Mouse (Mus musculus) limb, embryonic 13.5 days (tissue): ENCODE results near the gene Slc12a6. TPM values are rescaled to one million over a fixed set of nuclear protein-coding genes. Genes with fewer than 3 reads are reported as not detected.
A peak's percentile ranks its signal among the peaks of the same experiment; 100 is the strongest.

Experiments
- ATAC-seq: fragments of 200-750 bp; cut with Nextera tagmentation; 2 replicates; pipeline ENCODE4 v1.8.0; 2017; ENCODE audit warnings: low read depth, moderate number of reproducible peaks, moderate TSS enrichment; ENCODE audit not compliant: low FRiP score
- H3K27ac ChIP-seq: fragments of 300-500 bp; sonication (generic); 2 replicates; pipeline ENCODE4 v1.5.1; 2015; ENCODE audit warnings: inconsistent platforms, mild to moderate bottlenecking, moderate library complexity
- H3K27me3 ChIP-seq: fragments of 300-500 bp; sonication (generic); 2 replicates; pipeline ENCODE4 v1.6.1; 2015; ENCODE audit warnings: mild to moderate bottlenecking, inconsistent platforms
- H3K36me3 ChIP-seq: fragments of 300-500 bp; sonication (generic); 2 replicates; pipeline ENCODE4 v1.6.1; 2015; ENCODE audit warnings: inconsistent platforms, mild to moderate bottlenecking, moderate library complexity
- H3K4me1 ChIP-seq: fragments of 300-500 bp; sonication (generic); 2 replicates; pipeline ENCODE4 v1.6.1; 2015; ENCODE audit warnings: inconsistent platforms
- H3K4me2 ChIP-seq: fragments of 300-500 bp; sonication (generic); replicated peaks from 2 replicates; pipeline ENCODE4 v1.6.1; 2015; ENCODE audit warnings: inconsistent platforms, mild to moderate bottlenecking, moderate library complexity
- H3K4me3 ChIP-seq: fragments of 300-500 bp; sonication (generic); 2 replicates; pipeline ENCODE4 v1.5.1; 2015; ENCODE audit warnings: moderate library complexity, mild to moderate bottlenecking, inconsistent platforms
- H3K9ac ChIP-seq: fragments of 300-500 bp; sonication (generic); 2 replicates; pipeline ENCODE4 v1.6.1; 2015; ENCODE audit warnings: mild to moderate bottlenecking, inconsistent platforms
- H3K9me3 ChIP-seq: fragments of 300-500 bp; sonication (generic); 2 replicates; pipeline ENCODE4 v1.6.1; 2016; ENCODE audit warnings: inconsistent platforms
- WGBS: fragments of 180-500 bp; shearing (Covaris S2); methylation state at CpG from one replicate; pipeline ENCODE4 v1.1.7; 2015; 5-methylcytosine and 5-hydroxymethylcytosine counted together
- polyA plus RNA-seq: library from polyadenylated mRNA; unstranded; fragments of >200 nt; fragmentation: Nextera tagmentation; extraction: Ambion mirVana; gene quantifications from 2 replicates; pipeline ENCODE4 v1.2.1, GENCODE M21; 2015

Slc12a6 gene
- polyA plus RNA-seq, 1 experiment from 2014 or later: 9.2 TPM

GRCm38 (mm10) chr2:112296211-112296610 is 30.6 kb downstream of the Slc12a6 start:
- no peaks in the 10 kb centered on the region for H3K36me3 ChIP-seq
- no peaks in the 10 kb centered on the region for H3K4me1 ChIP-seq
- no peak for ATAC-seq
- H3K4me2 ChIP-seq: no peak overlapping the region
- WGBS: 74% methylated on average over 3 of the region's 3 CpGs
- no peaks in the 10 kb centered on the region for H3K27me3 ChIP-seq
- H3K27ac ChIP-seq: no peak overlapping the region
- H3K4me3 ChIP-seq: no peak overlapping the region
- no peak overlapping the region for H3K9ac ChIP-seq
- no peaks in the 10 kb centered on the region for H3K9me3 ChIP-seq

DNA sequence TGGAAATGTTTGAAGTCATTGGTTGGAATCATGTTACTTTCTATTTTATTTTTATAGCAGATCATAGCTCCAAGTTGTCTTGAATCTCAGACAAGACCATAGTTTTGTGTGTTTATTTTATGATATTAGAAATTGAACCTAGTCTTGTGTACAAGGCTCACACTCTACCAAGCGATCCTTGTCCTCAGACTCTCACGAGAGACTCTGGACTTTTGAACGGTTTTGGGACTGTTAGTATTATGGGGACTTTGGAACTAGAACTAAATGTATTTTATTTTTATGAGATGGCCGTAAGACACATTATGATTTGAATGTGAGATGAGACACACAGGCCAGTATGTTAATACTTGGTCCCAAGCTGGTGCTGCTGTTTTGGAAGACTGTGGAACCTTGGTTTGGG is 32.6 kb downstream of the Slc12a6 start:
- no peak for ATAC-seq
- no peak overlapping the region for H3K4me3 ChIP-seq

DNA sequence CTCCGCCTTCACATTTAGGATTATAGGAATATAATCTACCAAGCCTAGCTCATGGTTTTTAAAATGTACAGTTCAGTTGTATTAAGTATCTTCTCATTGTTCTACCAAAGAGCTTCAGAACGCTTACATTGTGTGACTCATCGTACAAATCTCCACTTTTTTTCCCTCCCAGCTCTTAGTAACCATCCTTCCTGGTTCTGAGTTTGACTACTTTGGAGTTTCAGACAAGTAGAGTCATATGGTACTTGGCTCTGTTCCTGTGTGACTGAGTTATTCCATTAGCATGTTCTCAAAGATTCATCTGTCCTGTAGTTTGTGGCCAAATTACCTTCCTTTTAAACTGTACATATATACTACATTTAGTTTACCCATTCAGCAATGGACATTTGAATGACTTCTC is 43.0 kb downstream of the Slc12a6 start:
- WGBS: 95% methylated on average over 3 of the region's 3 CpGs
- no peak for ATAC-seq
- H3K4me3 ChIP-seq: no peak overlapping the region
- no peak overlapping the region for H3K27ac ChIP-seq
- H3K9ac ChIP-seq: no peak overlapping the region
- H3K27me3 ChIP-seq: no peaks in the 10 kb centered on the region
- H3K4me2 ChIP-seq: no peak overlapping the region
- H3K4me1 ChIP-seq: no peaks in the 10 kb centered on the region
- no peaks in the 10 kb centered on the region for H3K9me3 ChIP-seq
- no peaks in the 10 kb centered on the region for H3K36me3 ChIP-seq

More for the DNA sequence above, 32.6 kb downstream of the Slc12a6 start:
- Histone ChIP-seq H3K27ac (no peak overlapping the region), H3K36me3 (no peaks in the 10 kb centered on the region), H3K9ac (no peak overlapping the region), H3K27me3 (no peaks in the 10 kb centered on the region), H3K9me3 (no peaks in the 10 kb centered on the region), H3K4me2 (no peak overlapping the region), H3K4me1 (no peaks in the 10 kb centered on the region)
- WGBS: 89% methylated on average over 4 of the region's 4 CpGs

GRCm38 (mm10) chr2:112309161-112309600 is 43.6 kb downstream of the Slc12a6 start:
- H3K36me3 ChIP-seq: no peaks in the 10 kb centered on the region
- no peak overlapping the region for H3K4me3 ChIP-seq
- H3K4me2 ChIP-seq: no peak overlapping the region
- H3K9ac ChIP-seq: no peak overlapping the region
- ATAC-seq: no peak
- H3K9me3 ChIP-seq: no peaks in the 10 kb centered on the region
- no peaks in the 10 kb centered on the region for H3K4me1 ChIP-seq
- H3K27ac ChIP-seq: no peak overlapping the region
- H3K27me3 ChIP-seq: no peaks in the 10 kb centered on the region
- 81% methylated on average over 10 of the region's 10 CpGs for WGBS

DNA sequence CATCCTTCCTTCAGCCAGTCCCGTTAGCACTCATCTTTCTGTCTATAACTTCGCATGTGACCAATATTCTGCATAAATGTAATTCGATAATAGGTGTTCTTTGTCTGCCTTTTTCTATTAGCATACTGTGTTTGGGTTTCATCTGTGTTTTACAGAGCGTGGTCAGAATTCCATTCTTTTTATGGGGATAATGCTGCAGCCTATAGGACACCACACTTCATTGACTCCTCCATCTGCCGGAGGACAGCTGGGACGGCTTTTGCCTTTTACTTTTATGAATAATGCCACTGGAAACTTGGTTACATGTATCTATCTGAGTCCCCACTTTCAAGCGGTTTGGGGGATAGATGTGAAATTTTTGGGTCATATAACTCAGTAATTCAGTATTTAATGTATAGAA is 50.0 kb downstream of the Slc12a6 start:
- Histone ChIP-seq H3K36me3 (no peaks in the 10 kb centered on the region), H3K27ac (no peak overlapping the region), H3K4me1 (no peaks in the 10 kb centered on the region), H3K27me3 (no peaks in the 10 kb centered on the region), H3K9ac (no peak overlapping the region), H3K9me3 (no peaks in the 10 kb centered on the region), H3K4me3 (no peak overlapping the region), H3K4me2 (no peak overlapping the region)
- 81% methylated on average over 7 of the region's 7 CpGs for WGBS
- ATAC-seq: peak; percentile 54

- 90% methylated on average over 2 of the region's 2 CpGs for WGBS
Measured at GRCm38 (mm10) chr2:112318227-112318626, 52.6 kb downstream of the Slc12a6 start.

GRCm38 (mm10) chr2:112318905-112319304 is 53.3 kb downstream of the Slc12a6 start:
- Histone ChIP-seq H3K27ac (no peak overlapping the region), H3K4me1 (no peaks in the 10 kb centered on the region), H3K27me3 (no peaks in the 10 kb centered on the region), H3K4me2 (no peak overlapping the region), H3K4me3 (no peak overlapping the region), H3K9me3 (no peaks in the 10 kb centered on the region), H3K9ac (no peak overlapping the region), H3K36me3 (no peaks in the 10 kb centered on the region)
- WGBS: 73% methylated on average over 7 of the region's 7 CpGs
- 0 out of 2 replicates have a peak, but pooled peaks have one; percentile 28 for ATAC-seq

More at GRCm38 (mm10) chr2:112318227-112318626, 52.6 kb downstream of the Slc12a6 start:
- Histone ChIP-seq H3K9me3 (no peaks in the 10 kb centered on the region), H3K27me3 (no peaks in the 10 kb centered on the region), H3K4me3 (no peak overlapping the region), H3K4me2 (no peak overlapping the region), H3K27ac (no peak overlapping the region), H3K9ac (no peak overlapping the region), H3K4me1 (no peaks in the 10 kb centered on the region), H3K36me3 (no peaks in the 10 kb centered on the region)
- no peak for ATAC-seq

DNA sequence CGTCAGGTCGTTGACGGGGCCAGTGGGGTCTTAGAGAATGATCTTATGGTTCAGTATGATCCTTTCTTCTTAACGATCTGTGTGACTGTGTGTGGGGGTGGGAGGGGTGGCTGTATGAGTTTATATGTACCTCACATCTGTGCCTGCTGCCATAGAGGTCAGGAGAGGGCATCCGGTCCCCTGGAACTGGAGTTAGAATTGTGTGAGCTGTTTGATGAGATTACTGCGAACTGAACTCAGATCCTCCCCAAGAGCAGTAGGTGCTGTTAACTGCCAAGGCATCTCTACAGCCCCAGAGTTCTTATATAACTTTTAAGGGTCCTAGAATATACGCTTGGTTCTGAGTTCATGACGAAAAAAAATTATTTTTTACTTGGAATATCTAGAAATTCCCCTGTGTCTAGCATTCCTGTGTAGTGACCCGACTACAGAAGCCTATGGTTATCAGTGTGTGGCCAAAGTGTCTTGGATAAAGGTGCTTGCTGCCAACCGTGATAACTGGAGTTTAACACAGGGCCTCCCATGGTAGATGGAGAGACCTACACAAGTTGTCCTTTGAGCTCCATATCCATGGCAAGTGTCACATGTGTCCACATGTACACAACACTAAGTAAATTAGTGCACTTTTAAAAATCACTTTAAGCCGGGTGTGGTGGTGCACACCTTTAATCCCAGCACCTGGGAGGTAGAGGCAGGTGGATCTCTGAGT is 62.6 kb downstream of the Slc12a6 start:
- 65% methylated on average over 11 of the region's 11 CpGs for WGBS
- Histone ChIP-seq H3K4me3 (no peak overlapping the region), H3K27me3 (no peaks in the 10 kb centered on the region), H3K4me1 (no peaks in the 10 kb centered on the region), H3K9ac (no peak overlapping the region), H3K36me3 (no peaks in the 10 kb centered on the region; the same call in 1 of the 2 replicates), H3K27ac (no peak overlapping the region), H3K9me3 (no peaks in the 10 kb centered on the region), H3K4me2 (no peak overlapping the region)
- no peak for ATAC-seq

DNA sequence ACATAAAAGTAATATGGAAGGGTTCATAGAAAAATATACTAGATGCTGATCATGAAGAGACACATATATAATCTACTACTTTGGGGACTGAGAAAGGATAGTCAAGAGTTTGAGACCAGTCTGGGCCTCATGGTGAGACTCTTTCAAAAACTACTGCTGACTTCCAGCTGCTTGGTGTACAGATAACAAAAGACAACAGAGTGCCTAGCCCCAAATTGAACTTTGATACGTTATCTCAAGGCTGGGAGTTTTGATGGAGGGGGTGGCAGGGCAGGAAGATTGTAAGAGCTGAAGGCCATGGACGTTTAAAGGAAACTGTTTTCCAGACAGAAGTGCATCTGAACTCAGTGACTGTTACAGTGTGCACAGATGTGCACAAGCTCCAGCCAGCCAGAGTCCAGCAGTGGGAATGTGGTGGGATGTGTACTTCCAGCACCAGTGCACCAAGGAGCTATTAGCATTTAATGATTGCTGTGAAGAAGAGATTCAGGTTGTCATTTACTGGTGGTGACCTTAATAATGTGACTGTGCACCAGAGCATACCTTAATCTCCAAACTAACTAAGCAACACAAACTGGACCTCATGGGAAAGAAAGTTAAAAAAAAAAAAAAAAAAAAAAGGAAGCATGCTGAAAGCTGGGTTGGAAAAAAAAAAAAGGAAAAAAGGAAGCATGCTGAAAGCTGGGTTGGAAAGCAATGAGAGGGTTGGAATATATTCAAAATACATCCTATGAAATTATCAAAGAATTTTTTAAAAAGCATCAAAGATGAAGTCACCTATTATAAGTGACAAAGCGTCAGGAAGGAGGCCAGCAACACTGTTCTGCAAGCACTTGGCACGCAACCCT is 66.7 kb downstream of the Slc12a6 start:
- no peak for ATAC-seq
- H3K9me3 ChIP-seq: no peaks in the 10 kb centered on the region

DNA sequence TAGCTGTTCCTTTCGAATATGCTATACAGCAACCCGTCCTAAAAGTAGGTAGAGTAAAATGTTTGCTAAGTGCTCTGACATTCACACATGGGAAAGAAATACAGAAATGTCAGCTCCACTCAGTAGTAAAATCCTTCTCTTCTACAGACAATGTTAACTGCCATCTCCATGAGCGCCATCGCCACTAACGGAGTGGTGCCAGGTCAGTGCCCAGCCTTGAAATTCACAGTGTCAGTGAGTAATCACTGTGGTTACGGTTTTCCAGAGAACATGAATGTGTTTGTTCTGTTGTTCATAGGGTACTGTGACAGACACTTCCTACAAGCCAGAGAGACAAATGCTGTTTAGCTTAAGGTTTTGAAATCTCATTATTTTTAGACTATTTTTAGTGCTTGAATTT is 71.6 kb downstream of the Slc12a6 start:
- H3K4me2 ChIP-seq: no peak overlapping the region
- no peak overlapping the region for H3K4me3 ChIP-seq
- no peak overlapping the region for H3K9ac ChIP-seq
- H3K4me1 ChIP-seq: no peaks in the 10 kb centered on the region
- H3K27me3 ChIP-seq: no peaks in the 10 kb centered on the region
- WGBS: 94% methylated on average over 6 of the region's 6 CpGs
- H3K9me3 ChIP-seq: no peaks in the 10 kb centered on the region
- H3K27ac ChIP-seq: no peak overlapping the region
- no peak for ATAC-seq
- H3K36me3 ChIP-seq: peaks cover 40% of the 10 kb centered on the region

More for the DNA sequence above, 66.7 kb downstream of the Slc12a6 start:
- Histone ChIP-seq H3K9ac (no peak overlapping the region), H3K4me2 (no peak overlapping the region), H3K4me3 (no peak overlapping the region), H3K27ac (no peak overlapping the region), H3K27me3 (no peaks in the 10 kb centered on the region), H3K4me1 (no peaks in the 10 kb centered on the region), H3K36me3 (peaks cover 21% of the 10 kb centered on the region)
- 73% methylated on average over 4 of the region's 4 CpGs for WGBS

DNA sequence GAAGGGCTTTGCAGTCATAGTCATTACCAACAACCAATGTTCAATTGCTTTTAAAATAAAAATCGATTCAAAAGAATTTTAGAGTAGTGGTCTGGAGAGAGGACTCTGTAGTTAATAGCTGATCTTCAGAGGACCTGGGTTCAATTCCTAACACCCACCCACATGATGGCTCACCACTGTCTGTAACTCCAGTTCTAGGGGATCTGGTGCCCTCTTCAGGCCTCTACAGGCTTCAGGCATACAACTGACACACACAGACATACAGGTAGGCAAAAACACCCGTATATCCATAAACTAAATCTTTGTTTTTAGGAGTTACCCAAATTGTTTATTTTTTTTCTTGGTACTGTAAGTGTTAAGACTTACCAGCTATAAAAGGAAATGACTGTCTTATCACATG is 74.1 kb downstream of the Slc12a6 start:
- no peak overlapping the region for H3K4me2 ChIP-seq
- no peak for ATAC-seq
- no peak overlapping the region for H3K27ac ChIP-seq
- no peak overlapping the region for H3K9ac ChIP-seq
- H3K4me3 ChIP-seq: no peak overlapping the region
- WGBS: 95% methylated on average over 2 of the region's 2 CpGs
- no peaks in the 10 kb centered on the region for H3K9me3 ChIP-seq
- no peaks in the 10 kb centered on the region for H3K4me1 ChIP-seq
- H3K27me3 ChIP-seq: no peaks in the 10 kb centered on the region
- H3K36me3 ChIP-seq: peaks cover 40% of the 10 kb centered on the region

GRCm38 (mm10) chr2:112341117-112341516 is 75.5 kb downstream of the Slc12a6 start:
- no peaks in the 10 kb centered on the region for H3K27me3 ChIP-seq
- WGBS: 73% methylated on average over 3 of the region's 3 CpGs
- H3K27ac ChIP-seq: no peak overlapping the region
- no peak overlapping the region for H3K4me2 ChIP-seq
- no peak overlapping the region for H3K9ac ChIP-seq
- H3K36me3 ChIP-seq: peaks cover 34% of the 10 kb centered on the region
- no peak for ATAC-seq
- no peak overlapping the region for H3K4me3 ChIP-seq
- H3K9me3 ChIP-seq: no peaks in the 10 kb centered on the region
- no peaks in the 10 kb centered on the region for H3K4me1 ChIP-seq
